Mouse (Mus musculus) cerebral cortex, adult 2 months (tissue): Measurements from ENCODE around the gene Lamc1.

Experiments used
- WGBS: fragments of 180-500 bp; shearing (Covaris S2); methylation state at CpG from one replicate; pipeline ENCODE4 v1.1.7; 2018; 5-methylcytosine and 5-hydroxymethylcytosine counted together

Gene Lamc1

GRCm38 (mm10) chr1:153297774-153298363 lies 34.7 kb downstream of the Lamc1 start:
- WGBS, result 59% methylated on average over 4 of the region's 4 CpGs

- WGBS, result 75% methylated on average over 6 of the region's 6 CpGs
These were observed 36.6 kb downstream of the Lamc1 start for GRCm38 (mm10) chr1:153296035-153296434.

- 63% methylated on average over 5 of the region's 5 CpGs for WGBS
These were observed 39.7 kb downstream of the Lamc1 start for GRCm38 (mm10) chr1:153292892-153293291.

DNA sequence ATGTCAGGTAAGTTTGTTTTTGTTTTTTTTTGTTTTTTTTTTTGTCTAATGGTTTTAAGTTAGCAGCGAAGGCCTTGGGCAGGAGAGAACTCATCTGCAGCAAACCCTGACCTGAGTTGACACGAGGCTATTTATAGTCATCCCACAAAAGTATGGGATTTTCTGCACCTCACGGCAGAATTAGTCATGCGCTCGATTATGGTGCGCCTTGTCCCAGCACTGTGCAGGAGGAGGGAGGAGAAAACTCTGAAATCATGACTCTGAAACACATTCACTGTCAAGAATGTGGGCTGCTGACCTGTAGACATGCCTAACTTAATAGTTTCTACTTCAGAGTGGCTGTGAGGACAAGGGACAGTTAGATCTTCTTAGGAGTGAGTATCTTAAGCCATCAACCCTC lies 40.4 kb downstream of the Lamc1 start:
- WGBS, result 38% methylated on average over 6 of the region's 6 CpGs

DNA sequence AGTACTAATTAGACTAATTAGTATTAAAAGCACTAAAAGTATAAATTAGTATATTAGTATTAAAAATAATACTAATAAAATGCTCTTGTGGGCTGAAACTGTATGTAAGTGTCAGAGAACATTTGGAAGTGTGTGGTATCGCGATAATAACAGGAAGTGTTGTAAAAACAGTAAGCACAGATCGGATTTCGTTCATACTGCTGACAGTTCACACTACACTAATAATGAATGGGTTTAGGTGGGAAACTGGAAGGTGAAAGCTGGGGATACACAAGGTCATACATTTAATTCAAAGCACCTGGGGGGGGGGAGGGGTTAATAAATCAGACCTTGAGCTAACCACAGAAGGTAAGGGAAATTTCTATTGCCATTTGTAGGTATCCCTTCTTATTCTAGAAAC lies 41.2 kb downstream of the Lamc1 start:
- 69% methylated on average over 4 of the region's 4 CpGs for WGBS

GRCm38 (mm10) chr1:153288010-153288409 lies 44.6 kb downstream of the Lamc1 start:
- WGBS, result 37% methylated on average over 4 of the region's 4 CpGs

DNA sequence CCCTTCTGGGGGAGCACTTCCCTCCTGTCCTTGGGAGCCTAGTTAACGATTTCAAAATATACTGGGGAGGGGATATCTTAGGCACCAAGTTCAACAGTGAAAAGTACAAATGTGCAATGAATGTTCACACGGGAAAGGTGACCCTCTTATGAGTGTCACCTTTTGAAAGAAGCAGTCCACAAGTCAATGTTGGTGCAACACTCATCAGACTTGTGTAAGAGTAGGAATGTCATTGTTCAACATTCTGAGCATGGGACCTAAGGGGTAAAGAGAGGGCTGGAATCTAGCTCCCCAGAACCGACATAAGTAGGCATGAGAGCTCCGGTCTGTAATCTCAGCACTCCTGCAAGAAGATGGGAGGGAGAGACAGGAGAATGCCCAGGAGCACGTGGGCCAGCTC lies 45.1 kb downstream of the Lamc1 start:
- 58% methylated on average over 5 of the region's 5 CpGs for WGBS

GRCm38 (mm10) chr1:153286216-153286615 lies 46.4 kb downstream of the Lamc1 start:
- 92% methylated on average over 9 of the region's 9 CpGs for WGBS

DNA sequence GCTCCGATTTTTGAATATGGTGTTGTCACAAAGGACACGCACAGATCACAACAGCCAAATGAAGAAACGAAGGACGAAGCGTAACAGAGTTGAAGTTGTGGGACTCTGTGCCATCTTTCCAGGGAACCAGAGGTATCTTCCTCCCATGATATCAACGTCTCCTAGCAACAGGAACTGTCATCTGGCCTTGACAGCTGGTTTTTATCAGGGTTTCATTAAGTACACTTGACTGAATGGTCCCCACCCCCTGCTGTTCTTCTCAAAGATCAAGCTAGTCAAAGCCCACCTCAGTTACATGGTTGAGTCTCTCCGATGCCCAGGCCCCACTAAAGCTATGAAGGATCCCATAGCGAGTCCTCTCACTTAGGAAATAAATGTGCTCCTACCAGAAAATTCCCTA lies 47.4 kb downstream of the Lamc1 start:
- 93% methylated on average over 8 of the region's 8 CpGs for WGBS

- WGBS, result 49% methylated on average over 5 of the region's 5 CpGs
These were observed 50.1 kb downstream of the Lamc1 start for GRCm38 (mm10) chr1:153282342-153282975.

GRCm38 (mm10) chr1:153281483-153281882 lies 51.1 kb downstream of the Lamc1 start:
- 49% methylated on average over 4 of the region's 4 CpGs for WGBS

GRCm38 (mm10) chr1:153280411-153280810 lies 52.2 kb downstream of the Lamc1 start:
- WGBS, result 21% methylated on average over 5 of the region's 5 CpGs

GRCm38 (mm10) chr1:153278028-153278613 lies 54.5 kb downstream of the Lamc1 start:
- 39% methylated on average over 9 of the region's 9 CpGs for WGBS

- WGBS, result 72% methylated on average over 5 of the region's 5 CpGs
These were observed 57.1 kb downstream of the Lamc1 start for GRCm38 (mm10) chr1:153275466-153275865.

GRCm38 (mm10) chr1:153274611-153275010 lies 58.0 kb downstream of the Lamc1 start:
- WGBS, result 36% methylated on average over 6 of the region's 6 CpGs

GRCm38 (mm10) chr1:153273657-153274056 lies 58.9 kb downstream of the Lamc1 start:
- 64% methylated on average over 8 of the region's 8 CpGs for WGBS

DNA sequence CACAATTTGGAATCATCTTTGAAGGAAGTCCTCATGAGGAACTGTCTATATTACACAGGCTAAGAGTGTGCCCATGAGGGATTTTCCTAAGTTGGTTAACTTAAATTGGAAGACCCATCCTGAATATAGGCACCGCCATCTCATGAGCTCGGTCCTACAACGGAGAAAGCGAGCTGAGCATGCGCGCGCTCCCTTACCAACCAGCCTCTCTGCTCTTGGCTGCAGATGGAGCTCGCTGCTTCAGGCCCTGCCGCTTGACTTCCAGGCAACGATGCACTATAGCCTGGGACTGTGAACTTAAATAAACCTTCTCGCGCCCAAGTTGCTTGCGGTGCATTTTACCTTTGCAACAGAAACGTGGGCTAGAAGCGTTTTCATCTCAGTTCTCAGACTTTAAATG lies 61.8 kb downstream of the Lamc1 start:
- 93% methylated on average over 15 of the region's 15 CpGs for WGBS

- 77% methylated on average over 6 of the region's 6 CpGs for WGBS
These were observed 62.9 kb downstream of the Lamc1 start for GRCm38 (mm10) chr1:153269681-153270080.

- 87% methylated on average over 6 of the region's 6 CpGs for WGBS
These were observed 63.7 kb downstream of the Lamc1 start for GRCm38 (mm10) chr1:153268806-153269309.

- WGBS, result 90% methylated on average over 7 of the region's 7 CpGs
These were observed 64.3 kb downstream of the Lamc1 start for GRCm38 (mm10) chr1:153268306-153268705.

DNA sequence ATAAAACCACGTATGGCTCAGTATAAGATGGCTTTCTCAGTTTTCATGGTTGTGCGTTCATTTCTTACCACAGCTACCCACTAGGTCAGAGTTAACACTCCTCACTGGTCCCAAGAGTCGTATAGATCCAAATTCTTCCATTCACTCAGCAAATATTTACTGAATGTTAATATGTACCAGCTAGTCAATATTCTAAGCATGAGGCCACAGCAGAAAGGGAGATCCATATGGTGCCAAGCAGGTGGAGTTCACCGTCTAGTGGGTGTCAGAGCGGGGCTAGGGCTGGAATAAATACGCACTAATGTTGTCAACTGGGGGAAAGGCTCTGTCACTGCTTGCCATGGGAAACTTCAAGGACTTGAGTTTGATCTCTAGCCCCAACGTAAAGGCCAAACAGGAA lies 64.9 kb downstream of the Lamc1 start:
- 92% methylated on average over 7 of the region's 7 CpGs for WGBS

DNA sequence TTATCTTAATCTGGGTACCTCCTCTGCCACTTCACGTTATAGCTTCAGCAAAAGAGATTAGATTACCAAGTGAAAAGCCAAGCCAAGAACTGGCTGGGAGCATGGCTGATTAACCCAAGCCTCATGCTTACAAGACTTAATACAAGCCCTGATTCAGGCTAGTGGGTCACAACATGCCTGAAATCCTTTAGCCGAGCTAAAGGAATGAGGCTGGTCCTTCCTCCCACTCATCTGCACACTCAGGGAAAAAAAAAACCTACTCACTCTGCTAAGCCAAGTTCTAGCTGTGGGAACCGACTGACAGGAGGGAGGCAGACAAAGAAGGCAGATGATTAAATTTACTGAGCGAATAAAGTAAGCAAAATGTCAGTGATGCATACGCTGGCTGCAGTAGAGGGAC lies 65.7 kb downstream of the Lamc1 start:
- WGBS, result 32% methylated on average over 5 of the region's 5 CpGs

DNA sequence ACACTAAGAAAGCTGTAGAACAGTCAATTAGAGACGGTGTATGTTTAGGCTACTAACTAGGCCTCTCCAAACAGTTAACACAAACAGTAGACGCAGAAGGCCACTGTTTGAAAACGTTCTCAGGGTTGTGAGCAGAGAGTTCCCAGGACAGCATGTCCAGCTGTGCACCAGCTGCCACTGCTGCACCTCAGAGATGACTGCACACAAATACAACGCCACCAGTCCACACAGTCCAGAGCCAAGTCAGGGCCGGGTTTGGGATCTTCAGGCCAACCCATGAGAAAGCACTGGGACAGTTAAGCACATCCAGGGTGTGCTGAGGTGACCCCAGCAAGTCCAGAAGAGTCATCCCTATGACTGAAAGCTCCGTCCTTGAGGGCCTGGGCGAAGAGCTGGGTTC lies 67.0 kb downstream of the Lamc1 start:
- 69% methylated on average over 7 of the region's 7 CpGs for WGBS
